Mouse (Mus musculus): ENCODE measurements around the gene Apela. TPM values are rescaled to one million over a fixed set of nuclear protein-coding genes. Genes with fewer than 3 reads are reported as not detected.
A peak's percentile ranks its signal among the peaks of the same experiment; 100 is the strongest.

Gene Apela
- polyA plus RNA-seq (2014; fragmentation: Nextera tagmentation; extraction: Ambion mirVana): 1.3 and 1.5 TPM in 2 replicates

GRCm38 (mm10) chr8:65037117-65037533 is at the start of gene Apela:
Apela (minus strand) TSS chr8:65037336.
- no peaks in the 10 kb centered on the region for H3K36me3 ChIP-seq (replicated peaks; ENCODE audit: control insufficient read depth, insufficient read depth)
- no peaks in the 10 kb centered on the region for H3K4me1 ChIP-seq (replicated peaks; ENCODE audit: control insufficient read depth, insufficient read depth, low read length)
- DNase-seq (ENCODE audit: low spot score) (peak; percentile 33), ATAC-seq (ENCODE audit: low FRiP score) (peak; percentile 69; the same call in 1 of the 2 replicates)
- WGBS: under 1% methylated on average over 8 of the region's 8 CpGs
- H3K9ac ChIP-seq: no peak within 1 kb of the TSS; the same call in 1 of the 2 replicates
- H3K9me3 ChIP-seq (ENCODE audit: control insufficient read depth, low read length): no peaks in the 10 kb centered on the region
- no peaks in the 10 kb centered on the region; the same call in 1 of the 2 replicates for H3K27me3 ChIP-seq (ENCODE audit: control insufficient read depth, insufficient read depth, low read length)
- peak within 1 kb of the TSS; percentile 50 for H3K4me2 ChIP-seq (replicated peaks)
- peak within 1 kb of the TSS; percentile 16 for H3K4me3 ChIP-seq (replicated peaks; ENCODE audit: low read length)
- no peak within 1 kb of the TSS for H3K27ac ChIP-seq

GRCm38 (mm10) chr8:65085680-65086079 is 48.5 kb upstream of the Apela start:
- no peak for DNase-seq (ENCODE audit: low spot score)
- Histone ChIP-seq H3K9ac (no peak overlapping the region), H3K36me3 (replicated peaks; ENCODE audit: control insufficient read depth, insufficient read depth) (no peaks in the 10 kb centered on the region), H3K4me3 (replicated peaks; ENCODE audit: low read length) (no peak overlapping the region), H3K27me3 (ENCODE audit: control insufficient read depth, insufficient read depth, low read length) (no peaks in the 10 kb centered on the region), H3K27ac (no peak overlapping the region), H3K4me2 (replicated peaks) (no peak overlapping the region), H3K9me3 (ENCODE audit: control insufficient read depth, low read length) (no peaks in the 10 kb centered on the region), H3K4me1 (replicated peaks; ENCODE audit: control insufficient read depth, insufficient read depth, low read length) (no peaks in the 10 kb centered on the region)
- ATAC-seq (ENCODE audit: low FRiP score): no peak
- 67% methylated on average over 2 of the region's 2 CpGs for WGBS

- no peaks in the 10 kb centered on the region for H3K36me3 ChIP-seq (replicated peaks; ENCODE audit: control insufficient read depth, insufficient read depth)
- WGBS: 81% methylated on average over 9 of the region's 9 CpGs
- ATAC-seq (ENCODE audit: low FRiP score) (no peak), DNase-seq (ENCODE audit: low spot score) (no peak)
- H3K27ac ChIP-seq: no peak overlapping the region
- H3K9me3 ChIP-seq (ENCODE audit: control insufficient read depth, low read length): no peaks in the 10 kb centered on the region
- H3K4me3 ChIP-seq (replicated peaks; ENCODE audit: low read length): no peak overlapping the region
- H3K4me2 ChIP-seq (replicated peaks): no peak overlapping the region
- no peak overlapping the region for H3K9ac ChIP-seq
- no peaks in the 10 kb centered on the region for H3K4me1 ChIP-seq (replicated peaks; ENCODE audit: control insufficient read depth, insufficient read depth, low read length)
- H3K27me3 ChIP-seq (ENCODE audit: control insufficient read depth, insufficient read depth, low read length): no peaks in the 10 kb centered on the region
Observed at GRCm38 (mm10) chr8:65080731-65081130, 43.6 kb upstream of the Apela start.

GRCm38 (mm10) chr8:65074733-65075132 is 37.6 kb upstream of the Apela start, which contains the start of gene Gm10663:
Gm10663 (plus strand) TSS chr8:65075033.
- no peaks in the 10 kb centered on the region for H3K27me3 ChIP-seq (ENCODE audit: control insufficient read depth, insufficient read depth, low read length)
- no peak within 1 kb of the TSS for H3K4me2 ChIP-seq (replicated peaks)
- DNase-seq (ENCODE audit: low spot score) (no peak), ATAC-seq (ENCODE audit: low FRiP score) (no peak)
- no peak within 1 kb of the TSS for H3K9ac ChIP-seq
- H3K36me3 ChIP-seq (replicated peaks; ENCODE audit: control insufficient read depth, insufficient read depth): no peaks in the 10 kb centered on the region
- H3K9me3 ChIP-seq (ENCODE audit: control insufficient read depth, low read length): no peaks in the 10 kb centered on the region
- no peak within 1 kb of the TSS for H3K4me3 ChIP-seq (replicated peaks; ENCODE audit: low read length)
- 88% methylated on average over 2 of the region's 2 CpGs for WGBS
- no peaks in the 10 kb centered on the region for H3K4me1 ChIP-seq (replicated peaks; ENCODE audit: control insufficient read depth, insufficient read depth, low read length)
- H3K27ac ChIP-seq: no peak within 1 kb of the TSS

- Histone ChIP-seq H3K27me3 (ENCODE audit: control insufficient read depth, insufficient read depth, low read length) (no peaks in the 10 kb centered on the region), H3K27ac (no peak overlapping the region), H3K9ac (no peak overlapping the region), H3K4me1 (replicated peaks; ENCODE audit: control insufficient read depth, insufficient read depth, low read length) (no peaks in the 10 kb centered on the region), H3K36me3 (replicated peaks; ENCODE audit: control insufficient read depth, insufficient read depth) (no peaks in the 10 kb centered on the region), H3K4me3 (replicated peaks; ENCODE audit: low read length) (no peak overlapping the region), H3K9me3 (ENCODE audit: control insufficient read depth, low read length) (no peaks in the 10 kb centered on the region), H3K4me2 (replicated peaks) (no peak overlapping the region)
- DNase-seq (ENCODE audit: low spot score): no peak
- WGBS: 80% methylated on average over 4 of the region's 4 CpGs
- no peak for ATAC-seq (ENCODE audit: low FRiP score)
Observed at GRCm38 (mm10) chr8:65070996-65071395, 33.9 kb upstream of the Apela start.

GRCm38 (mm10) chr8:65068473-65068819 is 31.3 kb upstream of the Apela start:
- no peak overlapping the region for H3K4me2 ChIP-seq (replicated peaks)
- ATAC-seq (ENCODE audit: low FRiP score): no peak
- DNase-seq (ENCODE audit: low spot score): no peak
- no peaks in the 10 kb centered on the region for H3K27me3 ChIP-seq (ENCODE audit: control insufficient read depth, insufficient read depth, low read length)
- H3K9me3 ChIP-seq (ENCODE audit: control insufficient read depth, low read length): no peaks in the 10 kb centered on the region
- no peak overlapping the region for H3K27ac ChIP-seq
- no peak overlapping the region for H3K4me3 ChIP-seq (replicated peaks; ENCODE audit: low read length)
- H3K36me3 ChIP-seq (replicated peaks; ENCODE audit: control insufficient read depth, insufficient read depth): no peaks in the 10 kb centered on the region
- no peak overlapping the region for H3K9ac ChIP-seq
- no peaks in the 10 kb centered on the region for H3K4me1 ChIP-seq (replicated peaks; ENCODE audit: control insufficient read depth, insufficient read depth, low read length)
- 70% methylated on average over 4 of the region's 4 CpGs for WGBS

- no peak overlapping the region for H3K9ac ChIP-seq
- H3K4me3 ChIP-seq (replicated peaks; ENCODE audit: low read length): no peak overlapping the region
- no peak overlapping the region for H3K27ac ChIP-seq
- H3K36me3 ChIP-seq (replicated peaks; ENCODE audit: control insufficient read depth, insufficient read depth): no peaks in the 10 kb centered on the region
- DNase-seq (ENCODE audit: low spot score): no peak
- ATAC-seq (ENCODE audit: low FRiP score): no peak
- WGBS: 39% methylated on average over 10 of the region's 10 CpGs
- H3K4me1 ChIP-seq (replicated peaks; ENCODE audit: control insufficient read depth, insufficient read depth, low read length): no peaks in the 10 kb centered on the region
- no peaks in the 10 kb centered on the region for H3K27me3 ChIP-seq (ENCODE audit: control insufficient read depth, insufficient read depth, low read length)
- no peaks in the 10 kb centered on the region for H3K9me3 ChIP-seq (ENCODE audit: control insufficient read depth, low read length)
- H3K4me2 ChIP-seq (replicated peaks): no peak overlapping the region
Observed at GRCm38 (mm10) chr8:65067694-65068472, 30.7 kb upstream of the Apela start.

GRCm38 (mm10) chr8:65067031-65067430 is 29.9 kb upstream of the Apela start:
- DNase-seq (ENCODE audit: low spot score) (no peak), ATAC-seq (ENCODE audit: low FRiP score) (no peak)
- no peak overlapping the region for H3K4me2 ChIP-seq (replicated peaks)
- H3K4me1 ChIP-seq (replicated peaks; ENCODE audit: control insufficient read depth, insufficient read depth, low read length): no peaks in the 10 kb centered on the region
- H3K4me3 ChIP-seq (replicated peaks; ENCODE audit: low read length): no peak overlapping the region
- 94% methylated on average over 4 of the region's 4 CpGs for WGBS
- no peaks in the 10 kb centered on the region for H3K27me3 ChIP-seq (ENCODE audit: control insufficient read depth, insufficient read depth, low read length)
- no peaks in the 10 kb centered on the region for H3K36me3 ChIP-seq (replicated peaks; ENCODE audit: control insufficient read depth, insufficient read depth)
- no peaks in the 10 kb centered on the region for H3K9me3 ChIP-seq (ENCODE audit: control insufficient read depth, low read length)
- H3K27ac ChIP-seq: no peak overlapping the region
- H3K9ac ChIP-seq: no peak overlapping the region

- Histone ChIP-seq H3K9me3 (ENCODE audit: control insufficient read depth, low read length) (no peaks in the 10 kb centered on the region), H3K9ac (no peak overlapping the region), H3K4me3 (replicated peaks; ENCODE audit: low read length) (no peak overlapping the region), H3K4me1 (replicated peaks; ENCODE audit: control insufficient read depth, insufficient read depth, low read length) (no peaks in the 10 kb centered on the region), H3K27me3 (ENCODE audit: control insufficient read depth, insufficient read depth, low read length) (no peaks in the 10 kb centered on the region), H3K4me2 (replicated peaks) (no peak overlapping the region), H3K27ac (no peak overlapping the region), H3K36me3 (replicated peaks; ENCODE audit: control insufficient read depth, insufficient read depth) (no peaks in the 10 kb centered on the region)
- ATAC-seq (ENCODE audit: low FRiP score) (no peak), DNase-seq (ENCODE audit: low spot score) (no peak)
- WGBS: 95% methylated on average over 3 of the region's 3 CpGs
Observed at GRCm38 (mm10) chr8:65065622-65066021, 28.5 kb upstream of the Apela start.
